Mouse (Mus musculus) urinary bladder, postnatal 14 days (tissue): ENCODE results near the gene Gm43738.

Experiments used
- DNase-seq: peaks from one replicate; pipeline ENCODE4 v3.0.0; 2021; ENCODE audit warnings: low spot score

The Gm43738 gene

GRCm38 (mm10) chr3:89100811-89101210 lies at the start of gene Gm43738:
TSS of gene Gm43738 (minus strand) at chr3:89101099.
- no peak for DNase-seq

DNA sequence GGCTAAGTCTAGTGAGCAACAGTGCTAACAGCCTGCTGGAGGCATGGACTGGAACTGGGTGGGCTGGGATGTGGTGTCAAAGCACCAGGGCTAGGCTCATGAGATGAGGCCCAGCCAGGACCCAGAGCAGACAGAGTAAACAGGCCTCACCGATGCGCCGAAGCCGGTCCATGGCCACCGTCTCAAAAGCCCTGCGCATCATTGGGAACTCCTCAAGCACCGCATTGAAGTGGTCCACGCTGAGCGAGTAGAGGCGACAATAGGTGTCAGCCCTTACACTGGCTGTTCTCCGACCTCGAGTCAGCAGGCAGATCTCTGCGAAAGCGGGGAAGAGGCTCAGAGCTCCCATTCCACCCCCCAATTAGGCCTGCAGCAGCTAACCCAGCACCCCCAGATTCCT lies 47.7 kb upstream of the Gm43738 start:
- DNase-seq: no peak

DNA sequence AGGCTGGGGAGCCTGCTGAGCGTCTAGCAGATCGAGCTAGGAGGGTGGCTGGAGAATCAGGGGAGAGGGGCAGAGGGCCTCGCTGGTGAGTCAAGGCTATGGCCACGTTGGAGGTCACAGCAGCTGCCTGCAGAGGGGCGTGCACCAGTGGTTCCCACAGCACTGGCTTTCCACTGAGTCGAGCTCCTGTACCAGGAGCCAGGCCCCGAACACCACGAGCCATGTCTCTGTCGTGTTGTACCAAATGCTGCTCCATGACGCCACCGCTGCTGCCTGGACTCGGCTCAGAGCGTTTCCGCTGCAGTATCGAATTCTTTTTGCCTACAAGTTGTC lies 47.0 kb upstream of the Gm43738 start:
- DNase-seq: no peak

- peak; percentile 21 for DNase-seq
Measured at GRCm38 (mm10) chr3:89147101-89147978, 46.4 kb upstream of the Gm43738 start.

- DNase-seq: no peak
Measured at GRCm38 (mm10) chr3:89145566-89145965, 44.7 kb upstream of the Gm43738 start.

DNA sequence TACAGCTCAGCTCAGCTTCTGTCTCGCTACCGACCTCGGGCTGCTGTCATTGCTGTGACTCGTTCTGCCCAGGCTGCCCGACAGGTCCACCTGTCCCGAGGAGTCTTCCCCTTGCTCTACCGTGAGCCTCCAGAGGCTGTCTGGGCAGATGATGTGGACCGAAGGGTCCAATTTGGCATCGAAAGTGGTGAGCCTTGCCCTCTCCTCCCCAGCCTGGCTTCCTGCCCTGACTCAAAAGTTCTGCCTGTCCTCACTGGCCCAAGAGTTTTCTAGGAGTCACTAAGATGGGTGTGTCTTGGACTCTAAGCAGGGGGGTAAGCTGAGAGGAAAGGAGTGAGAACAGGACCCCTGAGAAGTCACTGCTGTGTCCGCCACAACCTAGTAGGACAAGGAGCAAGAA lies 43.9 kb upstream of the Gm43738 start:
- DNase-seq: no peak

GRCm38 (mm10) chr3:89136365-89136764 lies 35.5 kb upstream of the Gm43738 start:
- DNase-seq: no peak

GRCm38 (mm10) chr3:89135958-89136357 lies 35.1 kb upstream of the Gm43738 start, which contains the start of gene Pklr:
TSS of gene Pklr (plus strand) at chr3:89136142.
- no peak for DNase-seq

DNA sequence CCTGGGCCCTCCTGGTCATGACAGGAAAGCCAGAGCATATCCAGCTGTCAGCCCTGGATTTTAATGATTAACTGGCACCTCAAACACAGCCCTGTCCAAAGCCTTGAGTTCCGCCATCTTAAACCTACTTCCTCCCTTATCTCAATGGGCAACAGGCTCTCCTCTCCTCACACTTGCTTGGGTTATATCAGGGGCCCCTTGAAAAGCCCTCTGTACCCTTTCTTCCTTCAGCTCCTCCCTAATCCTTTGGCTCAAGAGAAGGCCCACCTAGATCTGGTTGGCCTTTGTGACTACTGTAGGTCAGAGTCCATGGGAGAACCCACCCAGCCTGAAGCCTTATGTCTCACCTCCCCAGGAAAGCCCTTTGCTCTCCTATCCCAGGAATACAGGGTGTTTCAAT lies 32.9 kb upstream of the Gm43738 start:
- DNase-seq: no peak

- DNase-seq: no peak
Measured at GRCm38 (mm10) chr3:89133063-89133450, 32.2 kb upstream of the Gm43738 start.

DNA sequence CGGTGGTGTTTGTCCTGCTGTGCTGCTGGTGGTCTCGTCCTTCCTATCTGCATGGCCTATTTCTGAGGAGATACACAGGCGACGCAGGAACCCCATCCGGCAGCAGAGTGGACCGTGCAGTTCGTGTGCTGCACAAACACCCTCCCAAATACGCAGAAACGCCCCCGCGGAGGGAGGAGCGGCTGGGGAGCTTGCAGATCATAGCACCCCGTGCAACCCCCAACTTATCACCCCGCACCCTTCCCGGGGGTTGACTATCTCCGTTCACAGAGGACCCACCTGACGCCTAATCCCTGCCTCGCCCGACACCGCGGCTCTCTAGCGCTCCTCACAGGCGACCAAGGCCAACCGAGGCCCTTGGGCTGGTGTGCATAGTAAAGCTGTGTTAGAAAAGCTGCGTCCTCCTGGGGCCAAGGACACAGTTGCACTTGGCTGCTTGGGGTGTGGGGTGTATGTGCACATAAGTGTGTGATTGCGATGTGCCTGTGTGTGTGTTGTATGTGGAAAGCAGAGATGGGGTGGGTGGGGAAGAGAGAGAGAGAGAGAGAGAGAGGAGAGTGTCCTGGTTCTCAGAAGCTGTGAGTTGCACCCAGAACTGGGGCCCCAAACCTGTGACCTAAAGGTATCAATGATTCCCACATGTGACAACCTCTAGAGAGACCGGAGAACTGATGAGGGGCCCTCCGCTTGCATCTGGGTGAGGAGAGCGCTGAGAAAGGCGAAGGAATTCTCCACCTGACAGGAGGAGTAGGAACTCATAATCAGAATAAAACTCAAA lies 31.6 kb upstream of the Gm43738 start:
- DNase-seq: peak; percentile 18

DNA sequence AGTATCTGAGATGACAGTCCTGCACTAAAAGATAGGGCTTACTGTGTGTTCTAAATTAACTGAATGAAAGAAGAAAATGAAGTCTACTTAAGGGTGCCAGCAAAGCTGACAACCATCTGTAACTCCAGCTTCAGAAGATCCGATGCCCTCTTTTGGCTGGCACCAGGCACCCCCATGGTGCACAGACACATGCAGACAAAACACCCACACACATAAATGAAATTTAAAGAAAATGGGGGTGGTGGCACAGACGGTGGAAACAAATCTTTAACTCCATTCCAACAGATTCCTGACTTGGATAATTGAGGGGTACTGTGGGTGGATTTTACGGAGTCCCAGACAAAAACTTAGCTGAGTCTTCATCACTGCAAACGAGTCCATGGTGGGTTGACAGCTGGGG lies 30.9 kb upstream of the Gm43738 start:
- DNase-seq: no peak

- DNase-seq: no peak
Measured at GRCm38 (mm10) chr3:89129908-89130307, 29.0 kb upstream of the Gm43738 start.

DNA sequence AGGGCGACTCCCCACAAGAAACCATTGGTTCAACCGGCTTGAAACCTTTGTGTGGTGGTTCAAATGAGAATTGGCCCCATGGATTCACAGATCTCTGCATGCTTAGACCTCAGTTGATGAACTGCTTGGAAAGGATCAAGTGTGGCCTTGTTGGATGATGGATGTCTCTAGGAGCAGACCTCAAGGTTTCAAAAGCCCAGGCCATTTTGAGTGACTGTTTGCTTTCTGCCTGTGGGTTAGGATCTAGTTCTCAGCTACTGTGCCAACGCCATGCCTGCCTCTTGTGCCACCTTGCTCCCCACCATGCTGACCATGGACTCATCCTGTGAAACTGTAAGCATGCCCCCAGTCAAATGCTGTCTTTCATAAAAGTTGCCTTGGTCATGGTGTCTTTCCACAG lies 25.1 kb upstream of the Gm43738 start:
- no peak for DNase-seq

- no peak for DNase-seq
Measured at GRCm38 (mm10) chr3:89124241-89124640, 23.3 kb upstream of the Gm43738 start.

GRCm38 (mm10) chr3:89123313-89123712 lies 22.4 kb upstream of the Gm43738 start:
- DNase-seq: peak; percentile 37

DNA sequence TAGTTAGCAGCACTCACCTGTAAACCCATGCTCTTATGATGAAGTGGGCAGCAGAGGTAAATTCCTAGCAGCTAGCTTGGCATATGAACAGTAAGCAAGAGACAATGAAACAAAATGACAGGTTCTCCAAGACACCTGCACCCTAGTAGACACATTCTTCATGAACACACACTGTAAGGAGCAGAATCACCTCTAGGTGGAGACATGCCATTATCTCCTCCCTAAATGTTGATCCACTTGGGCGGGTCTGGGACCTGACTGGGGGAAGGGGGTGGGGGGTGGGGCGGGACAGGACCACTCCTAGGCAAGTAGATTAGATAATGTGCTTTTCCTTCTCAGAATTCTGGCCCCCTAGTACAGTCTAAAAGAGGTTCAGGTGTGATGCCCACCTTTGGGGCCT lies 14.6 kb upstream of the Gm43738 start:
- no peak for DNase-seq

DNA sequence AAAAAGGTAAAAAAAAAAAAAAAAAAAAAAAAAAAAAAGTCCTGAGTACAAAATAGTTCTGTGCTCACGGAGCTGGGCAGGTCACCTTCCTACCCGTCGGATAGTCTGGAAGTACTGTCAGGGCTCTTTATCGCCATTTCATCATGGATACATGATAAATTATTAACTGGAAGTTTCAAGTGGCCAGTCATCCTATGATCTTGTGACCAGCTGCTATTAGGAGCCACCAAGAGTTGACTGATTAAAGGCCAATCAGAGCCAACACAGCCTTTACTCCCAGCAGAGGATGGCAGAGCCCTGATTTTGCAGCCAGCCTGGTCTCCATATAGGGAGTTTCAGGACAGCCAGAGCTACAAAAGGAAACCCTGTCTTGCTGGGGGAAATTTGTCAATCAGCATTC lies 12.2 kb upstream of the Gm43738 start:
- no peak for DNase-seq

- no peak for DNase-seq
Measured at GRCm38 (mm10) chr3:89108146-89108545, 7.2 kb upstream of the Gm43738 start.

DNA sequence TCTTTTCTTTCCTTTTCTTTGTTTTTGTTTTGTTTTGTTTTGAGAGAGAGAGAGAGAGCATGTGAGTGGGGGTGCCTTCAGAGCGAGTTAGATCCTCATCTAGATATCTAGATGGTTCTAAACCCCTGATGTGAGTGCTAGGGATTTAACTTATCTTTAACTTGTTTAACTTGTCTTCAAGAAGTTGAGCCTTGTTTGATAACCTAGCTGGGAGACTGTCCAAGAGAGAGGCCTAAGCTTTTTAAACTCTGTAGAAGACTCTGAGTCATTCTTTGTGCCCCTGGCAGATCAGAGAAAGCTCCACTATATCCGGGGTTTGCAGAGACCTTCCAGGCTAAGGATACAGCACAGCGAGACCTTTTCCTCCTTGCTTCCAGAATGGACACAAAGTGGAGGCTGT lies 6.6 kb upstream of the Gm43738 start:
- no peak for DNase-seq

DNA sequence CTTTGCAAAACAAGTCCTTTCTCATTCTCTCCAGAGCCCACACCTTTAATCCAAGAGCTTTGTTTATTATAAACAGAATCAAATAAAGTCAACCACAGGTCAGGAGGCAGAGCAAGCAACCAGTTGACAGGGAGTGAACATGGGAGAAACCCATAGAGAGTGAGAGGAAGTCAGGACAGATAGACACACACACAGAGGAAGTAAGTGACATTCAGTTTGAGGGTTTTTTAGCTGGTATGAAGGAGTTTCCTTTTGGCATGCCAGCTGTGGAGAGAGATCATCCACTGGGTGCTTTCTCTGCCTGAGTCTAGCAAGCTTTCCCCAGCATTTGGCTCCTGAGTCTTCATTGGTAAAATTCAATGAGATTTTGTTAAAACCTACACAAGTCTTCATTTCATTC lies 6.0 kb upstream of the Gm43738 start:
- DNase-seq: no peak

DNA sequence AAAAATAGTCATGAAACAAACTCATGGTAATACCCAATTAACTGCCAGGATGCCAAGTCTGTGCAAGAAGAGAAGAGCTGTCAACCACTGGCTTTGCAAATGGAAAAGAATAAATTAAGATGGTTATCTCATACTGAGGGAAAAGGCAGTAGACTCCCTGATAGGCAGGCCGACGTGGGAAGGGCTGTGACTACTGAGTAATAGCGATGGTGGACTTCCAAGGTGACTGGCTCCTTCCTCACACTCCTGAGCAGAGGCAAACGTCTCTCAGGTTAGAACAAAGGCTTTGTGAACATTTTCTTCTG lies 2.3 kb upstream of the Gm43738 start:
- DNase-seq: no peak

GRCm38 (mm10) chr3:89102495-89103290 lies 1.8 kb upstream of the Gm43738 start:
- DNase-seq: no peak
